Mouse (Mus musculus): Measurements from ENCODE around the gene Cavin2.

DNA sequence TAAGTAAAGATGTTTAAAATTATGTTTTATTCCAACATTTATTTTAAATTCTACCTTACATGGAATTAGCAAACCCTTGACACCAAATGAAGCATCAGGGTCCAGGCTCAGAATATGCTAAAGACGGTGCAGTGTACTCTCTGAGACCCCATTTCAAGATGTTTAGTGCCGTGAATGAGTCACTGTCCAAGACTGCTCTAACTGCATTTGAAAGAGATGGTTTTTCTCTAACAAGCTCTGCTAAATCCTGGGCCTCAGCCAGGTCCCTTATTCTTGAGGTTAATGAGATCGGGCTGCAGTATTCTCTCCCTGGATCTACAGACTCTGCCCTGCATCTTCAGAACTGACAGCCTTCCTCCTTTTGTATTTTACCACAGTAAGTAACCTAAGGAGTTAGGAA is 55.2 kb downstream of the Cavin2 start:
- no peak for TF ChIP-seq CTCF (IDR thresholded peaks at IDR 0.05; ENCODE audit: extremely low read depth, insufficient read depth, insufficient read length, insufficient replicate concordance)
- TF ChIP-seq POLR2A (IDR thresholded peaks at IDR 0.05; ENCODE audit: low read depth, low read length): no peak

Data from spleen, adult 2 months (tissue).